Mouse (Mus musculus) hematopoietic stem cell, adult 5-6 weeks (primary cell): ENCODE measurements around the gene Gm49320. TPM values are rescaled to one million over a fixed set of nuclear protein-coding genes. Genes with fewer than 3 reads are reported as not detected.

Source experiments
- ATAC-seq, 2 experiments: fragments of 125-278 bp in 1 of 2; replicated peaks in 1 of 2; 2 replicates each; pipeline ENCODE4 v1.8.0; 2016 to 2017; ENCODE audit warnings: inconsistent platforms in 2 of 2, mild to moderate bottlenecking in 2 of 2, moderate number of reproducible peaks in 2 of 2, low read depth in 1 of 2, moderate TSS enrichment in 1 of 2; ENCODE audit not compliant: low FRiP score in 2 of 2, poor library complexity in 2 of 2, severe bottlenecking in 2 of 2, insufficient read depth in 1 of 2, low TSS enrichment in 1 of 2
- total RNA-seq: library from RNA; stranded (forward); fragments of 172-1452, 232-1000 nt; gene quantifications from 2 replicates; pipeline ENCODE4 v1.2.3, GENCODE M21; 2017

Gm49320 gene
- 1.3 TPM in 1 of 2 replicates, not detected in the other for total RNA-seq

DNA sequence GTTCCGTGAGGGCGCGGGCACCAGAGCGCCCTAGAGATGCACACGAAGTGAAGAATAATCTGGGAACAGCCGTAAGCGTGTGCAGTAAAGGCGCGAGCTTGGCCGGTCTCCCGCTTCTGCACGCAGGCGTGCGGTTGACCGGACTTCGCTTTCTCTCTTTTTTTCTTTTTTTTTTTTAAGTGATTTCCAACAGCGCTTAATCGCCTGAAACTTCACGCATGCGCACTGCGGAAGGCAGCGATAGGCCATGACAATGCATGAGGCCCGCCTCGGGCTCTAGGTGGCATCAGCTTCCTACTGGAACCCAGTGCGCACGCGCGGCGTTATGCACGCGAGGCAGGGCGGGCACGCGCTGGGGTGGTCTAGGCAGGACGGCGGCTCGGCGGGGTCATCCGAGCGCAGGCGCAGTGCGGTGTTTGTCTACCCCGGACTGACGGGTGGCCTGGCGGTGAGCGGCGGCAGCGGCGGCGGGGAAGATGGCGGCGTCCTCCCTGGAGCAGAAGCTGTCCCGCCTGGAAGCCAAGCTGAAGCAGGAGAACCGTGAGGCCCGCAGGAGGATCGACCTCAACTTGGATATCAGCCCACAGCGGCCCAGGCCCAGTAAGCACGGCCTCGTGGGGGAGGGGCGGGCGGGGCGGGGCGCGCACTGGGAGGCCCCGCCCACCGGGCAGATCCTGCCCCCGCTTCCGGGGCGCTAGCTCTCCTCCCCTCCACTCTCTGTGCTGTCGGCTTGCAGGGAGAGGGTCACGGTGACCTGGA lies at the start of gene Gm49320, which contains the start of gene Map2k7:
Gene Gm49320, plus strand, starts transcription at position 432 of the 759 bp plus-strand sequence.
Gene Map2k7, plus strand, starts transcription at position 307 of the 759 bp plus-strand sequence.
- ATAC-seq: peak; percentile 92 to 94

- ATAC-seq: no peak
Measured at GRCm38 (mm10) chr8:4189031-4189722, 49.5 kb upstream of the Gm49320 start.

GRCm38 (mm10) chr8:4192305-4192704 lies 46.4 kb upstream of the Gm49320 start:
- ATAC-seq: no peak

DNA sequence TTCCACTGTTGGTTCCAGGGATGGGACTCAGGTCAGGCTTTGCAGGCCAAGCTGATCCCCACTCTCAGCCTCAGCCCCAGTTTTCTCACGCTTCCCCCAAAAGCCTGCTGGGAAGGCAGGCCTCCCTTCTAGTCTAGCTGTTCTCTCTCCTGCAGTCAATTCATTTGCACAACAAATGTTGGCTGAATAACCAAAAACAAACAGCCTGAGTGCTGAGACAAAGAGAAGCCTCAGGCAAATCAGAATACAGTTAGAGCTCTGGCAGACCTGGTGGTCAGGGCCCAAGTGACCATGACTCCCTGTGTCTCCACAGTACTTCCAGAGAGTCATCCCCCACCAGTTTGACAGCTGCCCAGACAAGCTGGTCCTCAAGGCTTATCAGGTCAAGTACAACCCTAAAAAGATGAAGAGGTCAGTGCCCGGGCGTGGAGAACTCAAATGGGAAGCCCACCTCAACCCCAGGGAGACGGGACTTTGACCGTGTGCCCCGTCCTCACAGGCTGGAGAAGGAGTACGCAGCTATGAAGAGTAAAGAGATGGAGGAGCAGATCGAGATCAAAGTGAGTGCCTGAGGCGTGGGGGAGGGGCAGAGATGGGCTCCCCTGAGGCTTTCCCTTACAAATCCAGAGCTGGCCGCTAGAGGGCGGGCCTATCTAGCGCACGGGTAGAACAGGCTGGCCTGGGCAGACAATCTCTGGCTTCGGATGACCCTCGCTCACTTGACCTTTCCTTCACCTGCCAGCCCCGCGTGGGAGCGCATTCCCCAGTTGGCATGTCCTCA lies 45.7 kb upstream of the Gm49320 start:
- ATAC-seq: peak; percentile 81 to 89

DNA sequence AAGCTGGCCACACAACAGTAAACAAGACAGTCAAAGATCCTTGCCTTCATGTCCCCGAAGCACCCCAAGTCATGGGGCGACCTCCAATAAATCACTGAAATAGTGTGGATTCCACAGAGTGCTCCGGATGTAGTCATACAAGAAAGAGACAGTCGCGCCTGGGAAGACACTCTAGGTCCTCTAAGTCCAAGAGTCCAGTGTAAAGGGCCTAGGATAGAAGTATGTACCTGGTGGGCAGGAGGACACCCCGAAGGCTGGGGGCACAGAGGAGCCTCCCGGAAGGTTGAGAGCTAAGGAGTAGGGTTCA lies 45.1 kb upstream of the Gm49320 start:
- peak in 1 of 2 experiments; percentile 38; a peak in 1 of 4 replicates for ATAC-seq

- peak; percentile 77 for ATAC-seq
Measured at GRCm38 (mm10) chr8:4201321-4201720, 37.3 kb upstream of the Gm49320 start.

- no peak for ATAC-seq
Measured at GRCm38 (mm10) chr8:4205246-4206123, 33.2 kb upstream of the Gm49320 start.

GRCm38 (mm10) chr8:4206182-4207015 lies 32.3 kb upstream of the Gm49320 start:
- no peak for ATAC-seq

DNA sequence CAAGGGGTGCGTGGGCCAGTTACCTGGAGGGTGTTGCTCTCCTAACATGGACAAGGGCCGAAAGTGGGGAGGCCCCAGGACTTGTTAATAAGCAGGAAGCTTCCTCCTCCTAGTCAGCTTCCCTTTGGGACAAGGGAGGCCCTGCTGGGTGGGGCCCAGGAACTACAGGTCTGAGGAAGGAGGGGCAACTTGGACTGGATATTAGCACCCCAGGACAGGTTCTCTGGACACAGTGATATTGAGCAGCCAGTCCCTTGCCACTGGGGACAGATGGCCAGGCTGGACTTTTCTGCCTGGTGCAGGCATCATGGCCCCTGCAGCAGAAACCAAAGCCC lies 31.7 kb upstream of the Gm49320 start:
- no peak for ATAC-seq

- no peak for ATAC-seq
Measured at GRCm38 (mm10) chr8:4211097-4211496, 27.6 kb upstream of the Gm49320 start.

DNA sequence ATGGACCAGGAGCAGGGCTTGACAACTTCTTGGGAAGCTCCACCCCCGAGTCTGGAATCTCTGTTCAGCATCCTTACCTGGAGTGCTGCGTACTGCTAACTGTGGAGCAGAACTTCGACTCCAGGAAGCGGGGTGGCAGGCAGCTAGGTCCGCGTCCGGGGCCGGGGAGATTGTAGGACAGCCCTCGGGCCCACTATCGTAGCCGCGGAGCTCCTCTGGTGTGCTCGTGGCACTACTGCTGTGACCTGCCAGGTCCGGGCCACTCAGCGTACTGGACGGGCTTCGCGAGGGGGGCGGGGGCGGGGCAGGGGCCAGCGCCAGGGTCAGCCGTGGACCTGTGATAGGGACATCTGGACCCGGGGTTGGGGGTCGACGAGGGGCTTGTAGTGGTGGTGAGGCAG lies 25.9 kb upstream of the Gm49320 start:
- 0 out of 4 replicates have a peak, but pooled peaks of 1 of the 2 experiments have one; percentile 4 for ATAC-seq

DNA sequence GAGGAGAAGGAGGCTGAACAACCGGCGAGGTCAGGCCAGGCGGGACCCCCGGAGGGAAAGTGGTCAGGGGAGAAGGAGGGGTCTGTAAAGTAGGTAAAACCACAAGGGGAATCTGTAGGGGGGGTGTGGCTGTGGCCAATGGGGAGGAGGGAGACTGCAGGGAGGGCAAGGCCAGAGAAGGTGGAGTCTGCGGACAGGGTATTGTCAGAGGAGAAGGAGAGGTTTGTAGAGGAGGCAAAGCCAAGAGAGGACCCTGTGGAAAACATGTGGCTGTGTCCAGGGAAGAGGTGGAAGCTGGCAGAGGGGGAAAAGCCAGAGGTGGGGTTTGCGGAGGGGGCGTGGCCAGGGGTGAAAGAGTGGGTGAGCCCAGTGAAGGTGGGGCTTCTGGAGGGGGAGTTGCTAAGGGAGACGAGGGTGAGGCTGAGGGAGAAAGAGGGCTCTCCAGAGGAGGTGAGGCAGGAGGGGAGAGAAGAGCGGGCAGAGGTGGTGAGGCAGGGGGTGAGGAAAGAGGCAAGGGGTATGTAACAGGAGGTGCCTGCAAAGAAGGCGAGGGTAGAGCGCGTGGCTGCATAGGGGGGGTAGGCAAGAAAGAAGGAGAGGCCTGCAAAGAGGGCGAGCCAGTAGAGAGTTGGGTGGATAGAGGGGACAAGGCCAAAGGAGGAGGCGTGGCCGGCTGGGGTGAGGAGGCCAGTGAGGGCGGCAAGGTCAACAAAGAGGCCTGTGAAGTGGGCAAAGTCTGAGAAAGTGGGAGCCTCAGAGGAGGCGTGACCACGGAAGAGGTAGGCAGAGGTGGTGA lies 25.3 kb upstream of the Gm49320 start:
- ATAC-seq: peak; percentile 40 to 52

- ATAC-seq: peak; percentile 76 to 81
Measured at GRCm38 (mm10) chr8:4214006-4214980, 24.4 kb upstream of the Gm49320 start.

DNA sequence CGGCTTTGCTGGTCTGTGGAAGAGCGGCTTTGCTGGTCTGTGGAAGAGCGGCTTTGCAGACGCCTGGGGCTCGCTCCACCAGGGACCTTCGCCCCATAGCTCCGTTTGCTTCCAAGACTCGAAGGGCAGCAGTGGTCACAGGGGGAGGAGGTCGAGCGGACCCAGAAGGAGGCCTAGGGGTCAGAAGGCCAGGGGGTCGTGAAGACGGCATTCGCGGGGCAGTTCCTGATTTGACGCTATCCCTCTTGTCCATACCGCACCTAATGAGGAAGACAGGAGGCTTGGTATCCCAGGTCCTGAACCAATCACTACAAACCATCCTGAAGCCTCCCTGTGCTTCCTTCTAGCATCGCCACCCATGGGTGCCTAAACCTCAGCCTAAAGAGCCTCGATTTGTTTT lies 22.4 kb upstream of the Gm49320 start:
- ATAC-seq: no peak
